Mouse (Mus musculus) intestine, embryonic 16.5 days (tissue): Measurements from ENCODE around the gene Thada. TPM values are rescaled to one million over a fixed set of nuclear protein-coding genes. Genes with fewer than 3 reads are reported as not detected.

Source experiments
- ATAC-seq: fragments of 200-750 bp; cut with Nextera tagmentation; 2 replicates; pipeline ENCODE4 v1.8.0; 2017; ENCODE audit warnings: moderate TSS enrichment, moderate library complexity
- H3K27ac ChIP-seq: fragments of 300-500 bp; sonication (generic); 2 replicates; pipeline ENCODE4 v1.5.1; 2014; ENCODE audit warnings: mild to moderate bottlenecking, low read length
- H3K27me3 ChIP-seq: fragments of 300-500 bp; sonication (generic); replicated peaks from 2 replicates; pipeline ENCODE4 v1.6.1; 2014; ENCODE audit warnings: low read length, control low read depth, mixed read lengths; ENCODE audit not compliant: control insufficient read depth, insufficient read depth
- H3K36me3 ChIP-seq: fragments of 300-500 bp; sonication (generic); 2 replicates; pipeline ENCODE4 v1.6.1; 2014; ENCODE audit warnings: low read length, control low read depth; ENCODE audit not compliant: control insufficient read depth, insufficient read depth
- H3K4me1 ChIP-seq: fragments of 300-500 bp; sonication (generic); 2 replicates; pipeline ENCODE4 v1.6.1; 2014; ENCODE audit warnings: low read length, control low read depth, mixed read lengths; ENCODE audit not compliant: control insufficient read depth, insufficient read depth
- H3K4me2 ChIP-seq: fragments of 300-500 bp; sonication (generic); 2 replicates; pipeline ENCODE4 v1.6.1; 2014; ENCODE audit warnings: low read depth, low read length, control low read depth
- H3K4me3 ChIP-seq: fragments of 300-500 bp; sonication (generic); 2 replicates; pipeline ENCODE4 v1.5.1; 2014; ENCODE audit warnings: mild to moderate bottlenecking, low read length
- H3K9ac ChIP-seq: fragments of 300-500 bp; sonication (generic); 2 replicates; pipeline ENCODE4 v1.6.1; 2014; ENCODE audit warnings: low read depth, low read length
- H3K9me3 ChIP-seq: fragments of 300-500 bp; sonication (generic); 2 replicates; pipeline ENCODE4 v1.6.1; 2016; ENCODE audit warnings: low read length, control low read depth; ENCODE audit not compliant: control insufficient read depth
- WGBS: fragments of 180-500 bp; shearing (Covaris S2); extraction: QIAGEN DNeasy Blood & Tissue Kit; methylation state at CpG from one replicate; pipeline ENCODE4 v1.1.7; 2014; 5-methylcytosine and 5-hydroxymethylcytosine counted together
- polyA plus RNA-seq: library from polyadenylated mRNA; unstranded; fragments of >200 nt; fragmentation: Nextera tagmentation; extraction: Ambion mirVana; gene quantifications from 2 replicates; pipeline ENCODE4 v1.2.1, GENCODE M21; 2015

Gene Thada
- polyA plus RNA-seq, 1 experiment from 2014 or later, result 5.3 TPM

DNA sequence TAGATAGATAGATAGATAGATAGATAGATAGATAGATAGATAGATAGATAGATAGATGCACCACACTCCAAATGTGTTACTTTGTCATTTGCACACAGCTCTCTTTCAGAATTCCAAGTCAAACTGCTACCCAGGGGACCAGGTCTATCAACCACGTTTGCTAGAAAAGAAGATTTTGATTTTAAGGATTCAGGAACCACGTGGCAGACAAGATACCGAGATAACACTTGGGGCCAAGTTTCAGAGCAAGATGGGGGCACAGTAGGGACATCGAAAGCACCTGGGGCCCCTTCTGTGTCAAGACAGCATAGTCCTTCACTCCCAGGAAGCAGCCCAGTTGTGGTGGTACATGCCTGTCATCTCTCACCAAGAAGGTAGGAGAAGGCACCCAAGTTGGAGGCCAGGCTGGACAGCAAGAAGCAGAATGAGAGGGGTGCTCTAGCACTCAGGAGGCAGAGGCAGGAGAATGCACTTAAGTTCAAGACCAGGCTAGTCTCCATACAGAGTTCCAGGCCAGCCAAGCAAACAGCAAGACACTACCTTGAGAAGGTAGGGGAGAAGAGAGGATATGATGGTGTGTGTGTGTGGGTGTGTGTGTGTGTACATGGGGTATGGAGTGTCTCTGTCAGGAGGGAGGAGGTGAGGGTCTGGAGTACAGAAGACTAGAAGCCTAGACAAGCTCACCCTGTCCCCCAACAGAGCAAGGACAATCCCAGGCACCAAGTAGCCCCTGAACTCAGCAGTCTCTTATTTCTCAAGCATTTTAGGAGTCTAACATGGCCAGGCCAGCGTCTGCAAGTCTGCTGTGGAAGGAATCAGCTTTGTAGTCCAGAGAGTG is 321.0 kb downstream of the Thada start:
- H3K27ac ChIP-seq, result peak overlapping the region; percentile 88

GRCm38 (mm10) chr17:84144130-84144529 is 321.9 kb downstream of the Thada start:
- H3K27ac ChIP-seq, result no peak overlapping the region
- H3K4me1 ChIP-seq, result peaks cover 80% of the 10 kb centered on the region
- no peaks in the 10 kb centered on the region for H3K36me3 ChIP-seq
- no peak for ATAC-seq
- no peak overlapping the region for H3K4me3 ChIP-seq
- no peak overlapping the region for H3K4me2 ChIP-seq
- 89% methylated on average over 3 of the region's 3 CpGs for WGBS
- no peaks in the 10 kb centered on the region for H3K9me3 ChIP-seq
- no peaks in the 10 kb centered on the region for H3K27me3 ChIP-seq
- no peak overlapping the region for H3K9ac ChIP-seq

More for the DNA sequence above, 321.0 kb downstream of the Thada start:
- Histone ChIP-seq H3K4me2 (no peak overlapping the region), H3K9me3 (no peaks in the 10 kb centered on the region), H3K36me3 (no peaks in the 10 kb centered on the region), H3K27me3 (no peaks in the 10 kb centered on the region), H3K4me3 (no peak overlapping the region), H3K9ac (no peak overlapping the region), H3K4me1 (peaks cover 83% of the 10 kb centered on the region)
- WGBS, result 82% methylated on average over 5 of the region's 5 CpGs
- no peak for ATAC-seq

DNA sequence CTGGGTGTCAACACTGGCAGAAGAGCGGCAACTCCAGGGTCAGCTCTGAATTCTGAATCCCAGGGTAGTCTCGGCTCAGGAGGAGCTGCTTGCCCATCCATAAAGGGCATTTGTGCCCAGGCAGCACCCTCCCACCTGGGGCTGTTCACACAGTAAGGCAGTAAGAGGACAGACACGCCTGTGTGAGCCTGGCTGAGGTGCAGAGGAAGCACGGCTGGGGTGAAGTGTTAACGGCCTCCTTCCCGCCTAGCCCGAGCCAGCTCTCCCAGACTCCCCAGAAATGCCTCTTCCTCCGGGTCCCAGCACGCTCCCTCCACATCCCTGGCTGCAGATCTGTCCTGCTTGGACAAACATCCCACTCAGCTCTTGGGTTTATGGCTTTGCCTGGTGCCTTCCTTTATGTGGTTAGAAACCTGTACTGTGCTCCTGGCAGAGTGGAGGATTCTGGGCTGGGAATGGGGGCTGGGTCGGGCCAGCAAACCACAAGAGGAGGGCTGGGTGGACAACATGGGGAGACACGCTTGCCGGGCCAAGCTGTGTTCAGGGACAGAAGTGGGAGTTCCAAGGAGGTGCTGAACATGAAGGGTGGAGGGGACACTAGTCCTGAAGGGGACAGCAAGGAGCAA is 322.7 kb downstream of the Thada start:
- no peak overlapping the region for H3K4me2 ChIP-seq
- no peaks in the 10 kb centered on the region for H3K36me3 ChIP-seq
- 37% methylated on average over 12 of the region's 12 CpGs for WGBS
- H3K9ac ChIP-seq, result peak overlapping the region; percentile 49
- no peak overlapping the region for H3K4me3 ChIP-seq
- H3K27me3 ChIP-seq, result no peaks in the 10 kb centered on the region
- peaks cover 80% of the 10 kb centered on the region for H3K4me1 ChIP-seq
- peak overlapping the region; percentile 43 for H3K27ac ChIP-seq
- ATAC-seq, result no peak
- no peaks in the 10 kb centered on the region for H3K9me3 ChIP-seq

DNA sequence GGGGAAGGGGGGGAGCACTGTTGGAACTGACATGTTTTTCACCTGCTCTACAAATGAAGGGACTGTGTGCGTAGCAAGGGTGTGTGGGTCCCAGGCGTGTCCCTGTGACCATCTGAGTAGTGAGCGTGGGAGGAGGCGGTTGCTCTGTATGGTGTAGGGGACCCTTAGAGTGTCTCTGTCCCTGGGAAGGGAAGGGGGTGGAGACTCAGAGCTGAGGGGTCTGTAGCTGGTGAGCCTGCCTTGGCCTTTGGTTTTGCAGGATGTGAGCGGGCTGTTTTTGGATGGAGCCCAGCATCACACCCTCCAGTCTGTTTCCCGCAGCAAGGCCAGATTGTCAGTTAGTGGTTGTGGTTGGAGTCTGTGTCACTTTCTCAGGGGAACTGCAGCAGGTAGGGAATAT is 324.3 kb downstream of the Thada start:
- peaks cover 69% of the 10 kb centered on the region for H3K4me1 ChIP-seq
- no peaks in the 10 kb centered on the region for H3K9me3 ChIP-seq
- peak overlapping the region; percentile 56; the same call in 1 of the 2 replicates for H3K9ac ChIP-seq
- H3K4me3 ChIP-seq, result no peak overlapping the region
- H3K4me2 ChIP-seq, result no peak overlapping the region
- ATAC-seq, result no peak
- 66% methylated on average over 6 of the region's 6 CpGs for WGBS
- peak overlapping the region; percentile 84 for H3K27ac ChIP-seq
- no peaks in the 10 kb centered on the region for H3K36me3 ChIP-seq
- no peaks in the 10 kb centered on the region for H3K27me3 ChIP-seq

DNA sequence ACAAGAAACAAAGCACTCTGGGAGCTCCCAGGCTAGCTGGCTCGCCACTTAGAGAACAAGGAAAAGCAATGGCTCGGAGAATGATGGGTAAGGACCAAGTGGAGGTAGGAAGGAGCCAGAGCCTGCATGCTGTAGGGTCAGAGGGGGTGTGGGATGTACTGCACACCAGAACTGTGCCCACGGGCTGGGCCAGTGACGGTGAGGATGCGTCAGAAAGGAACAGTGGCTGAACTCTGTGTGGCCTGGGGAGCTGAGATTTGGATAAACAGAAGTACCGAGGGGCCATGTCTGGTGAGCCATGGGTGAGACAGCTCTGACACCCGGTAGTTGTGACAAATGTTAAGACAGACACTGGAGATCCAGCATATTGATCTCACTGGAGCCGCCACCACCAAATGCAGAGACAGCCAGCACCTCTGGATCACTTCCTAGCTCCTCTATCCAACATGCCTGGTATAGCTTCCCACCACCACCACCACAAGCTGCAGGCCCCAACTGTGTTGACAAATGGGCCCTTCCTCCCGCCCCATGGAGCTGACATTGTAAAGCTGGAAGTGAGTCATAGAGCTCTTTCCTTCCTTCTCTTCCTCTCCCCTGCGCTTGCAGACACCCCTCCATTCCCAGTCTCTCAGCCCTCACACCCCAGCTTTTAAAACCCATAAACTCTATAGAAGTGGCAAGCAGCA is 325.0 kb downstream of the Thada start:
- 36% methylated on average over 10 of the region's 10 CpGs for WGBS
- Histone ChIP-seq H3K27me3 (no peaks in the 10 kb centered on the region), H3K27ac (peak overlapping the region; percentile 84), H3K36me3 (no peaks in the 10 kb centered on the region), H3K4me2 (no peak overlapping the region), H3K9ac (peak overlapping the region; percentile 56), H3K4me3 (no peak overlapping the region), H3K9me3 (no peaks in the 10 kb centered on the region), H3K4me1 (peaks cover 65% of the 10 kb centered on the region)
- ATAC-seq, result no peak

Other genes with a start within 250 kb of the Thada start
- 6.1 and 6.5 TPM in 2 replicates for gene Plekhh2, start 45.7 kb upstream of the Thada start, polyA plus RNA-seq
- gene Dync2li1, start 160.3 kb upstream of the Thada start, polyA plus RNA-seq, result 18.1 and 20.1 TPM in 2 replicates
- 1.2 and 2.1 TPM in 2 replicates for gene Abcg8, start 210.1 kb upstream of the Thada start, polyA plus RNA-seq
- gene Abcg5, start 216.8 kb upstream of the Thada start, polyA plus RNA-seq, result 3.7 and 6.5 TPM in 2 replicates